ENCODE assay signal across 8 mouse cellular contexts in genomic region chr8:116671543-116671942, GRCm38 (mm10).
DNase-seq lines count a peak whose midpoint lies in the region; ATAC-seq and TF ChIP-seq lines count a peak whose summit lies in the region.

No protein-coding gene starts in this region.

- H3K9ac ChIP-seq in hindbrain, embryonic 11.5 days (ENCODE audit: low read depth, low read length) = no peak overlapping the region
- H3K9ac ChIP-seq in hindbrain, embryonic 13.5 days = no peak overlapping the region

- no peak overlapping the region for H3K4me2 ChIP-seq in hindbrain, embryonic 11.5 days (replicated peaks; ENCODE audit: low read depth, low read length)
- H3K4me2 ChIP-seq in hindbrain, embryonic 13.5 days = no peak overlapping the region

- no peak for ATAC-seq in hindbrain, embryonic 11.5 days (ENCODE audit: low FRiP score)
- no peak for ATAC-seq in hindbrain, embryonic 13.5 days (ENCODE audit: low FRiP score)
- no peak for ATAC-seq in megakaryocyte-erythroid progenitor cell, adult 5-6 weeks (replicated peaks; ENCODE audit: low FRiP score, low TSS enrichment, poor library complexity, severe bottlenecking)

- H3K4me3 ChIP-seq in hindbrain, embryonic 11.5 days (ENCODE audit: low read depth, low read length) = no peak overlapping the region
- H3K4me3 ChIP-seq in hindbrain, embryonic 13.5 days = no peak overlapping the region
- H3K4me3 ChIP-seq in E14TG2a.4 (replicated peaks; ENCODE audit: low read length) = peak overlapping the region; percentile 88

- peak; percentile 23 for DNase-seq in hindbrain, embryonic 11.5 days (ENCODE audit: low spot score)
- peak; percentile 2 for DNase-seq in 416B (ENCODE audit: low read depth)
- peak; percentile 63 for DNase-seq in induced T-regulatory cell, adult 2 months (ENCODE audit: low read depth)
- DNase-seq in right cerebral cortex, adult 18-20 months = no peak
- no peak for DNase-seq in heart, adult 18-20 months

- H3K9me3 ChIP-seq in hindbrain, embryonic 11.5 days (ENCODE audit: control insufficient read depth, low read length) = no peaks in the 10 kb centered on the region
- H3K9me3 ChIP-seq in hindbrain, embryonic 13.5 days = peaks cover 13% of the 10 kb centered on the region; the same call in 1 of the 2 replicates
- H3K9me3 ChIP-seq in E14TG2a.4 (ENCODE audit: low read length) = peaks cover 18% of the 10 kb centered on the region

- H3K4me1 ChIP-seq in hindbrain, embryonic 11.5 days (replicated peaks; ENCODE audit: control insufficient read depth, insufficient read depth, low read length) = no peaks in the 10 kb centered on the region
- no peaks in the 10 kb centered on the region for H3K4me1 ChIP-seq in hindbrain, embryonic 13.5 days (replicated peaks)
- H3K4me1 ChIP-seq in E14TG2a.4 (replicated peaks; ENCODE audit: low read depth, low read length) = peaks cover 73% of the 10 kb centered on the region

- no peaks in the 10 kb centered on the region for H3K27me3 ChIP-seq in hindbrain, embryonic 11.5 days (ENCODE audit: control insufficient read depth, insufficient read depth, low read length)
- H3K27me3 ChIP-seq in hindbrain, embryonic 13.5 days = no peaks in the 10 kb centered on the region
- no peaks in the 10 kb centered on the region for H3K27me3 ChIP-seq in E14TG2a.4 (ENCODE audit: insufficient read depth, low read length)

- H3K36me3 ChIP-seq in hindbrain, embryonic 11.5 days (ENCODE audit: control insufficient read depth, insufficient read depth, low read length) = no peaks in the 10 kb centered on the region
- no peaks in the 10 kb centered on the region; the same call in 1 of the 2 replicates for H3K36me3 ChIP-seq in hindbrain, embryonic 13.5 days
- H3K36me3 ChIP-seq in E14TG2a.4 (ENCODE audit: insufficient read depth, low read length) = peaks cover 54% of the 10 kb centered on the region

- peak; percentile 48 for TF ChIP-seq CTCF in E14TG2a.4 (conservative IDR thresholded peaks at IDR 0.05; ENCODE audit: low read length)

- 70% methylated on average over 5 of the region's 5 CpGs for WGBS in hindbrain, embryonic 11.5 days
- WGBS in hindbrain, embryonic 13.5 days = 74% methylated on average over 5 of the region's 5 CpGs

- no peak overlapping the region for H3K27ac ChIP-seq in hindbrain, embryonic 11.5 days (ENCODE audit: low read depth, low read length)
- no peak overlapping the region for H3K27ac ChIP-seq in hindbrain, embryonic 13.5 days

Comparison
In these comparisons a context has a peak if more than half of its experiments do, and no peak if none do; other contexts are left out.
1. DNase-seq: peak in hindbrain, embryonic 11.5 days (single experiment), 416B (single experiment) and induced T-regulatory cell, adult 2 months (single experiment); none in right cerebral cortex, adult 18-20 months (single experiment) and heart, adult 18-20 months (0 of 2).